Mouse (Mus musculus) midbrain, postnatal 0 days (tissue): ENCODE measurements around the gene Pcca. TPM values are rescaled to one million over a fixed set of nuclear protein-coding genes. Genes with fewer than 3 reads are reported as not detected.

Source experiments
- ATAC-seq: fragments of 200-750 bp; cut with Nextera tagmentation; 2 replicates; pipeline ENCODE4 v1.8.0; 2017; ENCODE audit warnings: moderate number of reproducible peaks, mild to moderate bottlenecking, moderate TSS enrichment, moderate library complexity; ENCODE audit not compliant: low FRiP score
- DNase-seq: peaks from one replicate; pipeline ENCODE4 v3.0.0-alpha.2; 2015; ENCODE audit warnings: low spot score
- H3K27ac ChIP-seq: fragments of 300-500 bp; sonication (generic); 2 replicates; pipeline ENCODE4 v1.5.1; 2014; ENCODE audit warnings: low read depth, mild to moderate bottlenecking, low read length, mixed read lengths
- H3K27me3 ChIP-seq: fragments of 300-500 bp; sonication (generic); 2 replicates; pipeline ENCODE4 v1.6.1; 2014; ENCODE audit warnings: low read length, control low read depth, mixed read lengths; ENCODE audit not compliant: insufficient read depth
- H3K36me3 ChIP-seq: fragments of 300-500 bp; sonication (generic); 2 replicates; pipeline ENCODE4 v1.6.1; 2014; ENCODE audit warnings: low read length, control low read depth, mixed read lengths; ENCODE audit not compliant: insufficient read depth
- H3K4me1 ChIP-seq: fragments of 300-500 bp; sonication (generic); 2 replicates; pipeline ENCODE4 v1.6.1; 2014; ENCODE audit warnings: mild to moderate bottlenecking, control low read depth, antibody characterized with exemption, low read length, mixed read lengths; ENCODE audit not compliant: insufficient read depth
- H3K4me2 ChIP-seq: fragments of 300-500 bp; sonication (generic); 2 replicates; pipeline ENCODE4 v1.6.1; 2014; ENCODE audit warnings: low read depth, mild to moderate bottlenecking, low read length, mixed read lengths; ENCODE audit not compliant: poor library complexity, severe bottlenecking
- H3K4me3 ChIP-seq: fragments of 300-500 bp; sonication (generic); 2 replicates; pipeline ENCODE4 v1.5.1; 2014; ENCODE audit warnings: low read depth, mild to moderate bottlenecking, low read length, moderate library complexity
- H3K9ac ChIP-seq: fragments of 300-500 bp; sonication (generic); replicated peaks from 2 replicates; pipeline ENCODE4 v1.6.1; 2014; ENCODE audit warnings: mild to moderate bottlenecking, low read length, moderate library complexity, mixed read lengths; ENCODE audit not compliant: poor library complexity, severe bottlenecking
- H3K9me3 ChIP-seq: fragments of 300-500 bp; sonication (generic); 2 replicates; pipeline ENCODE4 v1.6.1; 2016; ENCODE audit warnings: low read length, control low read depth
- CTCF ChIP-seq: IDR thresholded peaks from 2 replicates; pipeline ENCODE4 v1.5.1; 2016; ENCODE audit warnings: antibody characterized with exemption, mild to moderate bottlenecking
- WGBS: fragments of 180-500 bp; shearing (Covaris S2); extraction: QIAGEN DNeasy Blood & Tissue Kit; methylation state at CpG from one replicate; pipeline ENCODE4 v1.1.7; 2014; 5-methylcytosine and 5-hydroxymethylcytosine counted together
- polyA plus RNA-seq: library from polyadenylated mRNA; unstranded; fragments of >200 nt; fragmentation: Nextera tagmentation; extraction: Ambion mirVana; gene quantifications from 2 replicates; pipeline ENCODE4 v1.2.1, GENCODE M21; 2015
- total RNA-seq: library from RNA; depleted of rRNA; stranded (reverse); fragments of >200 nt; gene quantifications from 2 replicates; pipeline ENCODE4 v1.2.3, GENCODE M21; 2014

The Pcca gene
- total and polyA plus RNA-seq, 2 experiments from 2014 or later, result 16.7 to 27.2 TPM

- whole genome bisulfite sequencing, result 16% methylated on average over 4 of the region's 4 CpGs
- no peak for ATAC-seq
- no peak overlapping the region for H3K27ac ChIP-seq
- no peak overlapping the region for H3K4me2 ChIP-seq
- no peaks in the 10 kb centered on the region; the same call in 1 of the 2 replicates for H3K4me1 ChIP-seq
- no peak overlapping the region for H3K9ac ChIP-seq
- H3K36me3 ChIP-seq, result no peaks in the 10 kb centered on the region
- no peak for TF ChIP-seq CTCF
- H3K27me3 ChIP-seq, result no peaks in the 10 kb centered on the region
- H3K9me3 ChIP-seq, result no peaks in the 10 kb centered on the region
- no peak overlapping the region for H3K4me3 ChIP-seq
- no peak for DNase-seq
Measured at GRCm38 (mm10) chr14:122721750-122722149, 187.6 kb downstream of the Pcca start.

GRCm38 (mm10) chr14:122726456-122726855 is 192.3 kb downstream of the Pcca start:
- Histone ChIP-seq H3K27ac (no peak overlapping the region), H3K9ac (no peak overlapping the region), H3K9me3 (no peaks in the 10 kb centered on the region), H3K27me3 (no peaks in the 10 kb centered on the region), H3K36me3 (no peaks in the 10 kb centered on the region), H3K4me2 (no peak overlapping the region), H3K4me3 (no peak overlapping the region), H3K4me1 (no peaks in the 10 kb centered on the region)
- no peak for TF ChIP-seq CTCF
- no peak for DNase-seq
- WGBS, result 81% methylated on average over 1 of the region's 1 CpGs
- no peak for ATAC-seq

- H3K4me1 ChIP-seq, result no peaks in the 10 kb centered on the region
- no peaks in the 10 kb centered on the region for H3K27me3 ChIP-seq
- peak; percentile 28 for DNase-seq
- H3K9ac ChIP-seq, result no peak overlapping the region
- no peaks in the 10 kb centered on the region for H3K36me3 ChIP-seq
- H3K27ac ChIP-seq, result no peak overlapping the region
- ATAC-seq, result no peak
- no peak overlapping the region for H3K4me3 ChIP-seq
- H3K9me3 ChIP-seq, result no peaks in the 10 kb centered on the region
- 48% methylated on average over 4 of the region's 4 CpGs for WGBS
- no peak for TF ChIP-seq CTCF
- no peak overlapping the region for H3K4me2 ChIP-seq
Measured at GRCm38 (mm10) chr14:122729431-122730073, 195.4 kb downstream of the Pcca start.

GRCm38 (mm10) chr14:122730921-122731551 is 196.9 kb downstream of the Pcca start:
- Histone ChIP-seq H3K4me1 (no peaks in the 10 kb centered on the region), H3K9ac (no peak overlapping the region), H3K36me3 (no peaks in the 10 kb centered on the region), H3K9me3 (no peaks in the 10 kb centered on the region), H3K27ac (no peak overlapping the region), H3K4me3 (no peak overlapping the region), H3K4me2 (no peak overlapping the region), H3K27me3 (no peaks in the 10 kb centered on the region)
- 86% methylated on average over 4 of the region's 4 CpGs for WGBS
- no peak for ATAC-seq
- TF ChIP-seq CTCF, result no peak
- DNase-seq, result no peak

DNA sequence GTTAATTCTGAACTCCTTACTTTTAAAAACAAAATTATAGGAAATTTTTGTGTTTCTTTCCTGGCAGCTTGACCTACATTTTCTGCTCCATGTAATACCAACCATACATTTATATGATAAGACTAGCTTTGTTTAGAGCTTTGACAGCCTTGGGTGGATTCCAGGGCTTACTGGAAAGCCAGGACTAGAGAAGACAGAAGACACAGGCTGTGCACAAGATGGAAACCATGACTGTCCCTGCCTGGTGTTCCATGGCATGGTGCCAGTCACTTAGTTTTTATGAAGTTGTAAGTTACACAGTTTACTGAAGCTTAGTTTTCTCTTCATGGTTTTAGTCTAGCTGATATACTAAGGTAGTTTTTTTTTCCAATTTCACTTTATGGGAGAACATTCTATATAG is 202.7 kb downstream of the Pcca start:
- TF ChIP-seq CTCF, result no peak
- H3K36me3 ChIP-seq, result no peaks in the 10 kb centered on the region
- peak; percentile 50 for DNase-seq
- H3K27me3 ChIP-seq, result no peaks in the 10 kb centered on the region
- H3K9me3 ChIP-seq, result no peaks in the 10 kb centered on the region
- H3K27ac ChIP-seq, result no peak overlapping the region
- H3K4me2 ChIP-seq, result no peak overlapping the region
- H3K4me3 ChIP-seq, result no peak overlapping the region
- no peak for ATAC-seq
- no peaks in the 10 kb centered on the region for H3K4me1 ChIP-seq
- no peak overlapping the region for H3K9ac ChIP-seq
